Mouse (Mus musculus): ENCODE measurements around the gene Tppp3.

Tppp3 gene

GRCm38 (mm10) chr8:105434136-105434535 is 37.2 kb downstream of the Tppp3 start:
- no peak for DNase-seq (ENCODE audit: low read depth, low spot score)

- DNase-seq (ENCODE audit: low read depth, low spot score): no peak
Measured at GRCm38 (mm10) chr8:105433511-105433910, 37.8 kb downstream of the Tppp3 start.

GRCm38 (mm10) chr8:105433021-105433420 is 38.3 kb downstream of the Tppp3 start:
- no peak for DNase-seq (ENCODE audit: low read depth, low spot score)

- DNase-seq (ENCODE audit: low read depth, low spot score): no peak
Measured at GRCm38 (mm10) chr8:105431743-105432515, 39.4 kb downstream of the Tppp3 start.

GRCm38 (mm10) chr8:105426878-105427277 is 44.4 kb downstream of the Tppp3 start:
- no peak for DNase-seq (ENCODE audit: low read depth, low spot score)

GRCm38 (mm10) chr8:105422006-105422405 is 49.3 kb downstream of the Tppp3 start:
- DNase-seq (ENCODE audit: low read depth, low spot score): no peak

GRCm38 (mm10) chr8:105419800-105420199 is 51.5 kb downstream of the Tppp3 start:
- no peak for DNase-seq (ENCODE audit: low read depth, low spot score)

GRCm38 (mm10) chr8:105418992-105419391 is 52.3 kb downstream of the Tppp3 start:
- no peak for DNase-seq (ENCODE audit: low read depth, low spot score)
